ENCODE assay signal across 11 mouse cellular contexts in the genomic region with DNA sequence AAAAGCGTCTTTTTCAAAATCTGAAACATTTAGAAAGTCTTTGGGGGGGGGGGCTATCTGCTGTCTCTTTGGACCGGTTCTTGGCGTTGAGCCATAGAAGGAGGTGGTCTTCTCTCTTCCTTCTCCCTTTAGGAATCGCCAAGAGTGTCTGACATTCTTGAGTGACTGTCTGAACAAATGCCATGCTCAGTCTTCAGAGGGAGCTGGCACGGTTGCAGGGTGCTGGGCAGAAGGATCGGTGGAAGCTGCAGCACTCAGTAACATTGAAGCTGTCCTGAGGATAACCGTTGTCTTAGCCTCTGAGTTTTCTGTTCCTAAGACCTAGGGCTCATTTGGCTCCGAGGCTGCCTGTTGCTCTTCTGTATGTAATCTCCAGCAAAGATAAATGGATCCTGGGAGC. TPM values are rescaled to one million over a fixed set of nuclear protein-coding genes. Genes with fewer than 3 reads are reported as not detected.
A peak's percentile ranks its signal among the peaks of the same experiment; 100 is the strongest.
DNase-seq lines count a peak whose midpoint lies in the region; ATAC-seq lines count a peak whose summit lies in the region.
"Had no signal": no experiment of that assay in that cellular context is flagged by ENCODE, and none has a peak within 500 bp of the region (broad histone marks: within the 10 kb centered on the region; RNA-seq: fewer than 3 reads in every experiment).

No protein-coding gene starts in this region.

- no peak overlapping the region for H3K27ac ChIP-seq in kidney, embryonic 16.5 days (ENCODE audit: low read length)
- H3K27ac ChIP-seq: neural tube, embryonic 12.5 days had no signal

- H3K4me3 ChIP-seq in kidney, embryonic 16.5 days (ENCODE audit: low read length) = no peak overlapping the region
- H3K4me3 ChIP-seq: neural tube, embryonic 12.5 days had no signal

- H3K9ac ChIP-seq in kidney, embryonic 16.5 days (replicated peaks; ENCODE audit: low read length) = no peak overlapping the region
- H3K9ac ChIP-seq: neural tube, embryonic 12.5 days had no signal

- no peak for ATAC-seq in kidney, embryonic 16.5 days (ENCODE audit: low FRiP score, low TSS enrichment)

- H3K4me1 ChIP-seq in kidney, embryonic 16.5 days (ENCODE audit: insufficient read depth, low read length) = peaks cover 23% of the 10 kb centered on the region; the same call in 1 of the 2 replicates

- peaks cover under 1% of the 10 kb centered on the region; the same call in 1 of the 2 replicates for H3K36me3 ChIP-seq in kidney, embryonic 16.5 days (ENCODE audit: insufficient read depth, low read length)

- H3K9me3 ChIP-seq in kidney, embryonic 16.5 days (ENCODE audit: low read length) = no peaks in the 10 kb centered on the region
- H3K9me3 ChIP-seq: neural tube, embryonic 12.5 days had no signal

- WGBS in kidney, embryonic 16.5 days = 78% methylated on average over 8 of the region's 8 CpGs

- no peak overlapping the region for H3K4me2 ChIP-seq in kidney, embryonic 16.5 days (replicated peaks; ENCODE audit: low read depth, low read length)

- no peaks in the 10 kb centered on the region for H3K27me3 ChIP-seq in kidney, embryonic 16.5 days (ENCODE audit: insufficient read depth, low read length)
- H3K27me3 ChIP-seq: neural tube, embryonic 12.5 days had no signal

- peak; percentile 51 to 62 for DNase-seq in cerebellum, postnatal 10 days
- no peak for DNase-seq in cerebellum, adult 8-10 months
- peak; percentile 27 to 42 for DNase-seq in kidney, postnatal 25 days
- DNase-seq in testis, postnatal 10 days (ENCODE audit: low spot score) = peak; percentile 44
- no peak for DNase-seq in testis, postnatal 14 days (ENCODE audit: low spot score)
- DNase-seq in kidney, adult 9 months = no peak
- no peak for DNase-seq in embryo, embryonic 10 days (ENCODE audit: low spot score)
- DNase-seq: cerebellum, adult 11 months; spleen, adult 18-20 months had no signal

RNA-seq across cellular contexts. Expression of a gene that starts 3.1 kb away (rescaled TPM):
- 36.1 and 37.3 TPM in 2 replicates for polyA plus RNA-seq in kidney, embryonic 16.5 days (2015; fragmentation: Nextera tagmentation; extraction: Ambion mirVana)

Comparison
In these comparisons a context has a peak if more than half of its experiments do, and no peak if none do; other contexts are left out.
1. DNase-seq: peak in cerebellum, postnatal 10 days (2 of 2), kidney, postnatal 25 days (2 of 2) and testis, postnatal 10 days (single experiment); none in cerebellum, adult 8-10 months (single experiment), testis, postnatal 14 days (single experiment), kidney, adult 9 months (single experiment) and embryo, embryonic 10 days (single experiment).